Mouse (Mus musculus) limb, embryonic 15.5 days (tissue): Measurements from ENCODE around the gene Golga4. TPM values are rescaled to one million over a fixed set of nuclear protein-coding genes. Genes with fewer than 3 reads are reported as not detected.

Experiments used
- ATAC-seq: fragments of 200-750 bp; cut with Nextera tagmentation; 2 replicates; pipeline ENCODE4 v1.8.0; 2017; ENCODE audit warnings: low read depth, moderate TSS enrichment; ENCODE audit not compliant: insufficient number of reproducible peaks, low FRiP score, low TSS enrichment
- H3K27ac ChIP-seq: fragments of 300-500 bp; sonication (generic); 2 replicates; pipeline ENCODE4 v1.5.1; 2015; ENCODE audit warnings: moderate library complexity, mild to moderate bottlenecking, inconsistent platforms
- H3K27me3 ChIP-seq: fragments of 300-500 bp; sonication (generic); 2 replicates; pipeline ENCODE4 v1.6.1; 2015; ENCODE audit warnings: inconsistent platforms
- H3K36me3 ChIP-seq: fragments of 300-500 bp; sonication (generic); 2 replicates; pipeline ENCODE4 v1.6.1; 2015; ENCODE audit warnings: inconsistent platforms
- H3K4me1 ChIP-seq: fragments of 300-500 bp; sonication (generic); 2 replicates; pipeline ENCODE4 v1.6.1; 2015; ENCODE audit warnings: inconsistent platforms
- H3K4me2 ChIP-seq: fragments of 300-500 bp; sonication (generic); 2 replicates; pipeline ENCODE4 v1.6.1; 2015; ENCODE audit warnings: mild to moderate bottlenecking, inconsistent platforms
- H3K4me3 ChIP-seq: fragments of 300-500 bp; sonication (generic); 2 replicates; pipeline ENCODE4 v1.5.1; 2015; ENCODE audit warnings: mild to moderate bottlenecking, inconsistent platforms
- H3K9ac ChIP-seq: fragments of 300-500 bp; sonication (generic); 2 replicates; pipeline ENCODE4 v1.6.1; 2015; ENCODE audit warnings: inconsistent platforms
- H3K9me3 ChIP-seq: fragments of 300-500 bp; sonication (generic); 2 replicates; pipeline ENCODE4 v1.6.1; 2016; ENCODE audit warnings: inconsistent platforms
- WGBS: fragments of 180-500 bp; shearing (Covaris S2); methylation state at CpG from one replicate; pipeline ENCODE4 v1.1.7; 2015; 5-methylcytosine and 5-hydroxymethylcytosine counted together
- polyA plus RNA-seq: library from polyadenylated mRNA; unstranded; fragments of >200 nt; fragmentation: Nextera tagmentation; extraction: Ambion mirVana; gene quantifications from 2 replicates; pipeline ENCODE4 v1.2.1, GENCODE M21; 2015

Golga4 gene
- polyA plus RNA-seq, 1 experiment from 2014 or later: 52.3 TPM

- Histone ChIP-seq H3K4me2 (no peak overlapping the region), H3K9ac (no peak overlapping the region), H3K27ac (no peak overlapping the region), H3K36me3 (no peaks in the 10 kb centered on the region), H3K9me3 (no peaks in the 10 kb centered on the region), H3K4me1 (peaks cover 12% of the 10 kb centered on the region), H3K27me3 (no peaks in the 10 kb centered on the region), H3K4me3 (no peak overlapping the region)
- 84% methylated on average over 3 of the region's 3 CpGs for WGBS
- no peak for ATAC-seq
These were observed 112.7 kb downstream of the Golga4 start for GRCm38 (mm10) chr9:118618732-118619250.

GRCm38 (mm10) chr9:118620807-118621206, 114.7 kb downstream of the Golga4 start:
- Histone ChIP-seq H3K36me3 (no peaks in the 10 kb centered on the region), H3K9ac (no peak overlapping the region), H3K4me2 (no peak overlapping the region), H3K27ac (no peak overlapping the region), H3K4me1 (peaks cover 20% of the 10 kb centered on the region), H3K9me3 (no peaks in the 10 kb centered on the region), H3K27me3 (no peaks in the 10 kb centered on the region), H3K4me3 (no peak overlapping the region)
- ATAC-seq: no peak
- WGBS: 46% methylated on average over 4 of the region's 4 CpGs

- H3K4me2 ChIP-seq: no peak overlapping the region
These were observed 115.6 kb downstream of the Golga4 start for GRCm38 (mm10) chr9:118621691-118622090.

GRCm38 (mm10) chr9:118622376-118623166, 116.5 kb downstream of the Golga4 start:
- 76% methylated on average over 18 of the region's 18 CpGs for WGBS
- no peak for ATAC-seq
- Histone ChIP-seq H3K27ac (no peak overlapping the region), H3K27me3 (no peaks in the 10 kb centered on the region), H3K36me3 (no peaks in the 10 kb centered on the region), H3K9ac (no peak overlapping the region), H3K9me3 (no peaks in the 10 kb centered on the region), H3K4me1 (peaks cover 20% of the 10 kb centered on the region), H3K4me2 (no peak overlapping the region), H3K4me3 (no peak overlapping the region)

More at GRCm38 (mm10) chr9:118621691-118622090, 115.6 kb downstream of the Golga4 start:
- Histone ChIP-seq H3K9me3 (no peaks in the 10 kb centered on the region), H3K36me3 (no peaks in the 10 kb centered on the region), H3K27me3 (no peaks in the 10 kb centered on the region), H3K4me3 (no peak overlapping the region), H3K27ac (no peak overlapping the region), H3K4me1 (peaks cover 20% of the 10 kb centered on the region), H3K9ac (no peak overlapping the region)
- WGBS: 86% methylated on average over 6 of the region's 6 CpGs
- no peak for ATAC-seq

- Histone ChIP-seq H3K27me3 (no peaks in the 10 kb centered on the region), H3K27ac (no peak overlapping the region), H3K36me3 (no peaks in the 10 kb centered on the region; the same call in 1 of the 2 replicates), H3K4me2 (no peak overlapping the region), H3K9me3 (no peaks in the 10 kb centered on the region), H3K9ac (no peak overlapping the region), H3K4me3 (no peak overlapping the region), H3K4me1 (peaks cover 20% of the 10 kb centered on the region)
- WGBS: 61% methylated on average over 9 of the region's 9 CpGs
- ATAC-seq: no peak
These were observed 117.4 kb downstream of the Golga4 start for GRCm38 (mm10) chr9:118623483-118623882.

GRCm38 (mm10) chr9:118624146-118624545, 118.1 kb downstream of the Golga4 start:
- no peak overlapping the region for H3K4me3 ChIP-seq
- ATAC-seq: no peak
- no peak overlapping the region for H3K9ac ChIP-seq
- H3K27me3 ChIP-seq: no peaks in the 10 kb centered on the region
- peaks cover 2% of the 10 kb centered on the region; the same call in 1 of the 2 replicates for H3K36me3 ChIP-seq
- H3K9me3 ChIP-seq: no peaks in the 10 kb centered on the region
- no peak overlapping the region for H3K4me2 ChIP-seq
- H3K4me1 ChIP-seq: peaks cover 20% of the 10 kb centered on the region
- WGBS: 36% methylated on average over 7 of the region's 7 CpGs
- H3K27ac ChIP-seq: no peak overlapping the region

- H3K36me3 ChIP-seq: peaks cover 14% of the 10 kb centered on the region
- no peak overlapping the region for H3K4me2 ChIP-seq
- no peaks in the 10 kb centered on the region for H3K4me1 ChIP-seq
- H3K9ac ChIP-seq: no peak overlapping the region
- no peaks in the 10 kb centered on the region for H3K9me3 ChIP-seq
- no peaks in the 10 kb centered on the region for H3K27me3 ChIP-seq
- ATAC-seq: no peak
- H3K4me3 ChIP-seq: no peak overlapping the region
- no peak overlapping the region for H3K27ac ChIP-seq
- 49% methylated on average over 6 of the region's 6 CpGs for WGBS
These were observed 123.8 kb downstream of the Golga4 start for GRCm38 (mm10) chr9:118629763-118630379.

Other genes starting within 250 kb of the Golga4 start
- gene Eomes, start 28.1 kb upstream of the Golga4 start, polyA plus RNA-seq: 0.14 TPM in 1 of 2 replicates, not detected in the other
- gene Itga9, start 100.4 kb downstream of the Golga4 start, polyA plus RNA-seq: 6.1 and 9.9 TPM in 2 replicates